Mouse (Mus musculus) testis, adult 2 months (tissue): ENCODE measurements at regions not wholly inside any gene's neighbourhood (a gene's known extent, or its start where the extent isn't known, plus 50 kb on each side); places are given as distances from the start of the nearest gene placed in this dataset.

Source experiments
- CTCF ChIP-seq: fragments of 200-500 bp; IDR thresholded peaks from 2 replicates; pipeline ENCODE4 v1.5.1; 2012; ENCODE audit warnings: low read depth, mild to moderate bottlenecking, inconsistent platforms, low read length, moderate library complexity; ENCODE audit not compliant: control insufficient read depth, insufficient read depth, insufficient replicate concordance
- POLR2A ChIP-seq: fragments of 200-500 bp; IDR thresholded peaks from 2 replicates; pipeline ENCODE4 v1.6.1; 2012; ENCODE audit warnings: low read depth, mild to moderate bottlenecking, inconsistent platforms, low read length, moderate library complexity; ENCODE audit not compliant: control insufficient read depth

DNA sequence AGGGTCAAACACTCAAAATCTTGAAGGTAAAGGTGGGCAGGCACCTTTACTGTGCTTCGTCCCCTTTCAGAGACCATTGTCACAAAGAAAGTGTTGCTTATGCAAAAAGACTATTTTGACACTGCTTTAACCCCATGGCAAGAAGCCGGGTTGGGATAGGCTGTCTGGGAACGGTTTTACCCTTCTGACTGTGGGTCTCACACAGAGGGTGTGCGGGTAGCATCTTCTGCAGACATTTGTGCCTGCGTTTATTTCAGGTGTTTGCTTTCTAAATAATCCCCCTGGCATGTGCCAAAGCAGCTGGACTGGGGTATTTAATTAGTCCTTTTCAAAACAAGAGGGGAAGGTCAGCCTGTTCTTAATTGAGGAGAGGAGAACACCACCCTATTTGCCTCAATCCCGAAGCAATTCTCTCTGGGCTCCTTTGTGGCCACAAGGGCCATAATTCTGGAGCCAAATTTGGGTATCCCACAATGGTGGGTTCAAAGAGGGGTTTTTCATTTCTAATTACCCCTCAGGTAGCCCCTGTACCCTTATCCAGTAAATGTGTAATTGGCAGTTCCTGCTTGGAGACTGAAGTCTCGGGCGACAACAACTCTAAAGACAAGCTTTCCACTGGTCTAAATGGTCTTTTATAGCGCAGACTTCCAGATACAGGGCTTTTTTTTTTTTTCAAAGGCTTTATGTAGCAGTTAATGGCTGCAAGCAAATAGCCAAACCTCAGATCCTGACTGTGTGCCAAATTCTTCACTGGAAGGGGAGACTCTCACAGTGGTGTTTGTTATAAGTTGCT, 80.8 kb upstream of the Pcsk6 start:
- TF ChIP-seq CTCF (no peak), POLR2A (no peak)
